Mouse (Mus musculus): ENCODE data around the gene Tsc2. TPM values are rescaled to one million over a fixed set of nuclear protein-coding genes. Genes with fewer than 3 reads are reported as not detected.

Tsc2 gene
- polyA plus RNA-seq, 1 experiment from 2014 or later, result 82.2 TPM

Small RNA genes lying within 50 kb of the gene (microRNA-seq; reads per million reads assigned to microRNA genes)
- not detected for gene Gm24589

Other genes with a start within 250 kb of the Tsc2 start
- gene Rnps1, start 218.1 kb downstream of the Tsc2 start, polyA plus RNA-seq (2016; fragmentation: Nextera tagmentation; extraction: Ambion mirVana), result 367 and 378 TPM in 2 replicates
- 53.7 and 68.0 TPM in 2 replicates for gene Eci1, start 206.0 kb downstream of the Tsc2 start, polyA plus RNA-seq (2016; fragmentation: Nextera tagmentation; extraction: Ambion mirVana)
- gene Dnase1l2, start 189.5 kb downstream of the Tsc2 start, polyA plus RNA-seq (2016; fragmentation: Nextera tagmentation; extraction: Ambion mirVana), result 5.3 and 5.5 TPM in 2 replicates
- 36.5 and 41.9 TPM in 2 replicates for gene E4f1, start 162.3 kb downstream of the Tsc2 start, polyA plus RNA-seq (2016; fragmentation: Nextera tagmentation; extraction: Ambion mirVana)
- 60.0 TPM in 2 replicates for gene Pgp, start 162.2 kb downstream of the Tsc2 start, polyA plus RNA-seq (2016; fragmentation: Nextera tagmentation; extraction: Ambion mirVana)
- gene Bricd5, start 158.7 kb downstream of the Tsc2 start, polyA plus RNA-seq (2016; fragmentation: Nextera tagmentation; extraction: Ambion mirVana), result 0.34 TPM in 1 of 2 replicates, not detected in the other
- gene Mlst8, start 153.6 kb downstream of the Tsc2 start, polyA plus RNA-seq (2016; fragmentation: Nextera tagmentation; extraction: Ambion mirVana), result 37.0 TPM in 2 replicates
- 20.2 and 23.0 TPM in 2 replicates for gene Caskin1, start 144.0 kb downstream of the Tsc2 start, polyA plus RNA-seq (2016; fragmentation: Nextera tagmentation; extraction: Ambion mirVana)
- gene Traf7, start 104.7 kb downstream of the Tsc2 start, polyA plus RNA-seq (2016; fragmentation: Nextera tagmentation; extraction: Ambion mirVana), result 92.4 and 94.9 TPM in 2 replicates
- gene Rab26, start 98.4 kb downstream of the Tsc2 start, polyA plus RNA-seq (2016; fragmentation: Nextera tagmentation; extraction: Ambion mirVana), result 1.9 and 2.2 TPM in 2 replicates
- 25.1 and 27.1 TPM in 2 replicates for gene Pkd1, start 82.8 kb downstream of the Tsc2 start, polyA plus RNA-seq (2016; fragmentation: Nextera tagmentation; extraction: Ambion mirVana)
- gene Nthl1, start 50 bp upstream of the Tsc2 start, polyA plus RNA-seq (2016; fragmentation: Nextera tagmentation; extraction: Ambion mirVana), result 14.3 and 14.9 TPM in 2 replicates
- 26.4 and 33.8 TPM in 2 replicates for gene Slc9a3r2, start 17.7 kb upstream of the Tsc2 start, polyA plus RNA-seq (2016; fragmentation: Nextera tagmentation; extraction: Ambion mirVana)
- gene Npw, start 25.8 kb upstream of the Tsc2 start, polyA plus RNA-seq (2016; fragmentation: Nextera tagmentation; extraction: Ambion mirVana), result not detected in 2 replicates
- gene Zfp598, start 37.1 kb upstream of the Tsc2 start, polyA plus RNA-seq (2016; fragmentation: Nextera tagmentation; extraction: Ambion mirVana), result 23.5 and 25.0 TPM in 2 replicates
- gene Syngr3, start 57.3 kb upstream of the Tsc2 start, polyA plus RNA-seq (2016; fragmentation: Nextera tagmentation; extraction: Ambion mirVana), result 27.6 and 31.7 TPM in 2 replicates
- 43.9 and 48.4 TPM in 2 replicates for gene Gfer, start 63.5 kb upstream of the Tsc2 start, polyA plus RNA-seq (2016; fragmentation: Nextera tagmentation; extraction: Ambion mirVana)
- gene Noxo1, start 63.6 kb upstream of the Tsc2 start, polyA plus RNA-seq (2016; fragmentation: Nextera tagmentation; extraction: Ambion mirVana), result 1.7 and 2.2 TPM in 2 replicates
- gene Tbl3, start 75.0 kb upstream of the Tsc2 start, polyA plus RNA-seq (2016; fragmentation: Nextera tagmentation; extraction: Ambion mirVana), result 86.8 and 97.6 TPM in 2 replicates
- gene Rnf151, start 85.4 kb upstream of the Tsc2 start, polyA plus RNA-seq (2016; fragmentation: Nextera tagmentation; extraction: Ambion mirVana), result 0.24 TPM in 1 of 2 replicates, not detected in the other
- 892 and 929 TPM in 2 replicates for gene Rps2, start 85.5 kb upstream of the Tsc2 start, polyA plus RNA-seq (2016; fragmentation: Nextera tagmentation; extraction: Ambion mirVana)
- 201 and 205 TPM in 2 replicates for gene Ndufb10, start 91.8 kb upstream of the Tsc2 start, polyA plus RNA-seq (2016; fragmentation: Nextera tagmentation; extraction: Ambion mirVana)
- gene Rpl3l, start 95.2 kb upstream of the Tsc2 start, polyA plus RNA-seq (2016; fragmentation: Nextera tagmentation; extraction: Ambion mirVana), result not detected in 2 replicates
- 18.4 and 20.8 TPM in 2 replicates for gene Msrb1, start 104.0 kb upstream of the Tsc2 start, polyA plus RNA-seq (2016; fragmentation: Nextera tagmentation; extraction: Ambion mirVana)
- 0.41 and 0.63 TPM in 2 replicates for gene Hs3st6, start 120.4 kb upstream of the Tsc2 start, polyA plus RNA-seq (2016; fragmentation: Nextera tagmentation; extraction: Ambion mirVana)
- gene Meiob, start 171.7 kb upstream of the Tsc2 start, polyA plus RNA-seq (2016; fragmentation: Nextera tagmentation; extraction: Ambion mirVana), result not detected in 2 replicates
- gene Hagh, start 207.5 kb upstream of the Tsc2 start, polyA plus RNA-seq (2016; fragmentation: Nextera tagmentation; extraction: Ambion mirVana), result 29.4 and 31.2 TPM in 2 replicates
- gene Fahd1, start 217.7 kb upstream of the Tsc2 start, polyA plus RNA-seq (2016; fragmentation: Nextera tagmentation; extraction: Ambion mirVana), result 18.1 and 20.5 TPM in 2 replicates
- 0.17 and 0.27 TPM in 2 replicates for gene Igfals, start 233.4 kb upstream of the Tsc2 start, polyA plus RNA-seq (2016; fragmentation: Nextera tagmentation; extraction: Ambion mirVana)